Mouse (Mus musculus) ZHBTc4 (cell line): ENCODE data around the gene Elmo1.
A peak's percentile ranks its signal among the peaks of the same experiment; 100 is the strongest.

ENCODE experiments used
- DNase-seq: peaks from one replicate; pipeline ENCODE4 v3.0.0-alpha.2; 2011; ENCODE audit warnings: low read depth, low spot score

The Elmo1 gene

GRCm38 (mm10) chr13:20378869-20379268 is 288.5 kb downstream of the Elmo1 start:
- no peak for DNase-seq

- no peak for DNase-seq
Measured at GRCm38 (mm10) chr13:20383875-20384274, 293.5 kb downstream of the Elmo1 start.

- peak; percentile 64 for DNase-seq
Measured at GRCm38 (mm10) chr13:20384846-20385245, 294.4 kb downstream of the Elmo1 start.

GRCm38 (mm10) chr13:20385423-20385822 is 295.0 kb downstream of the Elmo1 start:
- DNase-seq = peak; percentile 68

GRCm38 (mm10) chr13:20386462-20387141 is 296.2 kb downstream of the Elmo1 start:
- DNase-seq = peak; percentile 10

GRCm38 (mm10) chr13:20392824-20393598 is 302.6 kb downstream of the Elmo1 start:
- DNase-seq = no peak

- DNase-seq = no peak
Measured at GRCm38 (mm10) chr13:20397744-20398143, 307.3 kb downstream of the Elmo1 start.

GRCm38 (mm10) chr13:20398311-20398710 is 307.9 kb downstream of the Elmo1 start:
- no peak for DNase-seq

- DNase-seq = no peak
Measured at GRCm38 (mm10) chr13:20404530-20404929, 314.1 kb downstream of the Elmo1 start.

GRCm38 (mm10) chr13:20406470-20407213 is 316.2 kb downstream of the Elmo1 start:
- no peak for DNase-seq

GRCm38 (mm10) chr13:20410306-20411101 is 320.1 kb downstream of the Elmo1 start:
- no peak for DNase-seq

- no peak for DNase-seq
Measured at GRCm38 (mm10) chr13:20416691-20417660, 326.6 kb downstream of the Elmo1 start.

- DNase-seq = no peak
Measured at GRCm38 (mm10) chr13:20430998-20431397, 340.6 kb downstream of the Elmo1 start.

GRCm38 (mm10) chr13:20433221-20433858 is 342.9 kb downstream of the Elmo1 start:
- DNase-seq = peak; percentile 6

- no peak for DNase-seq
Measured at GRCm38 (mm10) chr13:20434071-20434470, 343.7 kb downstream of the Elmo1 start.

GRCm38 (mm10) chr13:20439488-20439887 is 349.1 kb downstream of the Elmo1 start:
- peak; percentile 36 for DNase-seq

- DNase-seq = peak; percentile 18
Measured at GRCm38 (mm10) chr13:20450831-20451353, 360.5 kb downstream of the Elmo1 start.

- DNase-seq = peak; percentile 14
Measured at GRCm38 (mm10) chr13:20454357-20454756, 364.0 kb downstream of the Elmo1 start.

- DNase-seq = no peak
Measured at GRCm38 (mm10) chr13:20460096-20460495, 369.7 kb downstream of the Elmo1 start.
